Mouse (Mus musculus): ENCODE data around the gene Bbs7. TPM values are rescaled to one million over a fixed set of nuclear protein-coding genes. Genes with fewer than 3 reads are reported as not detected.

The Bbs7 gene
- polyA plus RNA-seq, 1 experiment from 2014 or later: 10.3 TPM

Other genes with a start within 250 kb of the Bbs7 start
- 283 and 291 TPM in 2 replicates for gene Anxa5, start 137.6 kb downstream of the Bbs7 start, polyA plus RNA-seq (2015; fragmentation: Nextera tagmentation; extraction: Ambion mirVana)
- 1.6 and 2.3 TPM in 2 replicates for gene 1810062G17Rik, start 137.5 kb downstream of the Bbs7 start, polyA plus RNA-seq (2015; fragmentation: Nextera tagmentation; extraction: Ambion mirVana)
- gene Gm11549, start 91.7 kb downstream of the Bbs7 start, polyA plus RNA-seq (2015; fragmentation: Nextera tagmentation; extraction: Ambion mirVana): 0.54 TPM in 2 replicates
- gene Exosc9, start 60.9 kb downstream of the Bbs7 start, polyA plus RNA-seq (2015; fragmentation: Nextera tagmentation; extraction: Ambion mirVana): 55.6 and 69.1 TPM in 2 replicates
- gene Ccna2, start 41.3 kb downstream of the Bbs7 start, polyA plus RNA-seq (2015; fragmentation: Nextera tagmentation; extraction: Ambion mirVana): 140 and 155 TPM in 2 replicates
- 1.7 and 3.7 TPM in 2 replicates for gene Trpc3, start 76.7 kb upstream of the Bbs7 start, polyA plus RNA-seq (2015; fragmentation: Nextera tagmentation; extraction: Ambion mirVana)
- 34.3 and 37.1 TPM in 2 replicates for gene 4932438A13Rik, start 249.6 kb upstream of the Bbs7 start, polyA plus RNA-seq (2015; fragmentation: Nextera tagmentation; extraction: Ambion mirVana)